Mouse (Mus musculus) embryo, embryonic 10 days (tissue): ENCODE measurements at regions not wholly inside any gene's neighbourhood (a gene's known extent, or its start where the extent isn't known, plus 50 kb on each side); places are given as distances from the start of the nearest gene placed in this dataset.

Experiments
- DNase-seq: peaks from one replicate; pipeline ENCODE4 v3.0.0-alpha.2; 2015; ENCODE audit warnings: low spot score

GRCm38 (mm10) chr9:47350301-47350700 is 179.7 kb upstream of the Cadm1 start:
- DNase-seq: no peak

GRCm38 (mm10) chr9:47351036-47351435 is 178.9 kb upstream of the Cadm1 start:
- DNase-seq: no peak

- peak; percentile 78 for DNase-seq
Observed at GRCm38 (mm10) chr9:47353017-47353416, 177.0 kb upstream of the Cadm1 start.

- no peak for DNase-seq
Observed at GRCm38 (mm10) chr9:47353972-47354371, 176.0 kb upstream of the Cadm1 start.

- no peak for DNase-seq
Observed at GRCm38 (mm10) chr9:47354423-47354822, 175.6 kb upstream of the Cadm1 start.

- DNase-seq: no peak
Observed at GRCm38 (mm10) chr9:47354866-47355265, 175.1 kb upstream of the Cadm1 start.

- DNase-seq: no peak
Observed at GRCm38 (mm10) chr9:47357756-47358399, 172.1 kb upstream of the Cadm1 start.

GRCm38 (mm10) chr9:47358400-47358767 is 171.6 kb upstream of the Cadm1 start:
- no peak for DNase-seq

- DNase-seq: peak; percentile 70
Observed at GRCm38 (mm10) chr9:47363086-47363485, 166.9 kb upstream of the Cadm1 start.

- no peak for DNase-seq
Observed at GRCm38 (mm10) chr9:47364762-47365161, 165.2 kb upstream of the Cadm1 start.

GRCm38 (mm10) chr9:47367266-47367957 is 162.6 kb upstream of the Cadm1 start:
- no peak for DNase-seq

- DNase-seq: no peak
Observed at GRCm38 (mm10) chr9:47368015-47368901, 161.7 kb upstream of the Cadm1 start.

- no peak for DNase-seq
Observed at GRCm38 (mm10) chr9:47372296-47372695, 157.7 kb upstream of the Cadm1 start.

GRCm38 (mm10) chr9:47374086-47374485 is 155.9 kb upstream of the Cadm1 start:
- no peak for DNase-seq

GRCm38 (mm10) chr9:47376645-47377044 is 153.3 kb upstream of the Cadm1 start:
- DNase-seq: no peak

GRCm38 (mm10) chr9:47378541-47378940 is 151.4 kb upstream of the Cadm1 start:
- no peak for DNase-seq

- no peak for DNase-seq
Observed at GRCm38 (mm10) chr9:47380361-47380760, 149.6 kb upstream of the Cadm1 start.

- peak; percentile 64 for DNase-seq
Observed at GRCm38 (mm10) chr9:47384185-47384854, 145.7 kb upstream of the Cadm1 start.

- no peak for DNase-seq
Observed at GRCm38 (mm10) chr9:47386646-47387045, 143.3 kb upstream of the Cadm1 start.

GRCm38 (mm10) chr9:47387221-47387620 is 142.8 kb upstream of the Cadm1 start:
- no peak for DNase-seq

GRCm38 (mm10) chr9:47387716-47388300 is 142.2 kb upstream of the Cadm1 start:
- DNase-seq: no peak

- no peak for DNase-seq
Observed at GRCm38 (mm10) chr9:47389901-47390300, 140.1 kb upstream of the Cadm1 start.
